Mouse (Mus musculus): ENCODE measurements at regions not wholly inside any gene's neighbourhood (a gene's known extent, or its start where the extent isn't known, plus 50 kb on each side); places are given as distances from the start of the nearest gene placed in this dataset.

DNA sequence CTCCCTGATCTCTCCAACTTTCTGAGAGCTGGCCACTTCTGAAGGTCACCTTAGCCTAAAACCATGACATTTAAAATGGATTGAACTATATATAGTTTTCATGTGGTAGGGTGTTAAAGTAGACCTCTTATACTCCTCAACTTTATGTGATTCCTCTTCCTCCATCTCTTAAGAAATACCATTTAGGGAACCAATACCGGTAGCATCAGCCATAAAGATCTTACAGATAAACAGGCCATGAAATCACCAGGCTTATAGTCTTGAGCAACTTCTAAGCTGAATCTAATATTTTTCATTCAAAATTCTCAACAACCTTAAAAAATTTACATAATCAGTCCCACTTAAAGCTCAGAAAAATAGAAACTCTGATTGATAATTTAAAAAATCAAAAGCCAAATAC is 56.2 kb downstream of the Rpl36a-ps1 start:
- DNase-seq, result no peak

DNA sequence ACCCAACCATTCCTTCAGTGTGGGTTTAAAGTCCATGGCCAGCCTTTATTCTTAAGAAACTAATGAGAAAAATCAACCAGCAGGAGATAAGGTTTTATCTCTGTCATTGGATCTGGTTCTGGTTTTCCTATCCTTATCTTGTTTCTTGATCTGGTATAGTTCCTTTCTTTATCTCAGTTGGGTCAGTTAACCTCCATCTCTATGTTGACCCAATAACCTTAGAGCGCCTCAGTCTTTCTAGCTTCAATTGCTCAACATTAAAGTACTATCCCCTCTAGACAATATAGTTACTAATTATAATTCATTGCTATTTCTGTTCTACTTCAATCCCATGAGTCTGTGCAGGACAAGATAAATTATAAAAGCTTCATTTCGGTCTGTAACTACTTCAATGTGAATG is 56.7 kb downstream of the Rpl36a-ps1 start:
- no peak for DNase-seq

- DNase-seq, result no peak
Observed at GRCm38 (mm10) chr14:98933371-98933916, 60.7 kb downstream of the Rpl36a-ps1 start.

DNA sequence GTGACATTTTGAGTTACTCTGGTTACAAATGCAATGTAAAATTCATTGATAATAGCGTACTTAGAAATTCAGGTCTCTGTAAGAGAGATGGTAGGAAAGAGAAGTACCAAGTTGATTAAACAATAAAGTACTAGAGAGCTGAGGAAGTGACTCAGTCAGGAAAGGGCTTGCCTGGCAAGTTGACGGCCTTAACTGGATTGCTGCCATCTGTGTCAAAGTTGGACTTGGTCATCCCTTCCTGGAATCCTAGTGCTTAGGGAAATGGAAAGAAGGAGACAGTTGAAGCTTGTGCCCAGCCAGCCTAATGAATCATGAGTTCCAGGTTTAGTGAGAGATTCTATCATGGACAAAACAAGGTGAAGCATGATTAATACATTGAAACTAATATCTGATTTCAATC is 64.8 kb downstream of the Rpl36a-ps1 start:
- DNase-seq, result peak; percentile 54

DNA sequence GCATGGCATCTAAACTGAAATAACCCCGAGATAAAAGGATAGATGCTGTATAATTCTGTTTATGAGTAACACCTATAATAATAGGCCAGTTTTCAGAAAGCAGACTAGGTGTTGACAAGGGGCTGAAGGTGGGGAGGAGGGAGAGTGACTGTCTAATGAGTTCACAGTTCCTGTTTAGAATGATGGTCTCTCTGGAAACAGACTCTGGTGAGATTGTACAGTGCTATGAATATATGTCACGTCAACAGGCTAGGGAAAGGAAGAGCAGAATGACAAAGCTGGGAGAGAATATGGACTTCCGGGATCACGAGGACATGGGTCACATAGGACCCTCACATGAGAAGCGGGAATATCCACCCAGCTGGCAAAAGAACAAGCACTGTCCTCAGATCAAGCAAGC is 85.9 kb downstream of the Rpl36a-ps1 start:
- no peak for DNase-seq

DNA sequence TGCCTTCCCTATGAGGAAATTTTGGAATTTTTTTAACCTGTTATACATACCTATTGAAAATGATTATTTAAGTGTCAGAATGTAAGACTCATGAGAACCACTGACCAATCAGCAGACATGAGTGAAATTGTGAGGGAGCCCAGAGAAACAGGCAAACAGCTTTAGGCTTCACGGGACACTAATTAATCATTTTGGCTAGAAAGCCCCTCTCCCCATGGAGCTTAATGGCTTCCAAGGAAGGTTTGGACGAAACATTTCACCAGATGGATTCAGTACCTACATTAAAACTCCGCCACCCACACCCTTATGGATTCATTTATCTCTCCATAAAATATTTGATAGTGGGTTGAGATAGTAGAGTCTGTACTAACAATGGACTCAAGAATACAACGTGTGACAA is 95.2 kb downstream of the Rpl36a-ps1 start:
- no peak for DNase-seq

GRCm38 (mm10) chr14:98897390-98897789 is 96.7 kb downstream of the Rpl36a-ps1 start:
- DNase-seq, result no peak

- no peak for DNase-seq
Observed at GRCm38 (mm10) chr14:98895933-98896332, 98.2 kb downstream of the Rpl36a-ps1 start.

- DNase-seq, result no peak
Observed at GRCm38 (mm10) chr14:98892670-98893069, 101.4 kb downstream of the Rpl36a-ps1 start.

DNA sequence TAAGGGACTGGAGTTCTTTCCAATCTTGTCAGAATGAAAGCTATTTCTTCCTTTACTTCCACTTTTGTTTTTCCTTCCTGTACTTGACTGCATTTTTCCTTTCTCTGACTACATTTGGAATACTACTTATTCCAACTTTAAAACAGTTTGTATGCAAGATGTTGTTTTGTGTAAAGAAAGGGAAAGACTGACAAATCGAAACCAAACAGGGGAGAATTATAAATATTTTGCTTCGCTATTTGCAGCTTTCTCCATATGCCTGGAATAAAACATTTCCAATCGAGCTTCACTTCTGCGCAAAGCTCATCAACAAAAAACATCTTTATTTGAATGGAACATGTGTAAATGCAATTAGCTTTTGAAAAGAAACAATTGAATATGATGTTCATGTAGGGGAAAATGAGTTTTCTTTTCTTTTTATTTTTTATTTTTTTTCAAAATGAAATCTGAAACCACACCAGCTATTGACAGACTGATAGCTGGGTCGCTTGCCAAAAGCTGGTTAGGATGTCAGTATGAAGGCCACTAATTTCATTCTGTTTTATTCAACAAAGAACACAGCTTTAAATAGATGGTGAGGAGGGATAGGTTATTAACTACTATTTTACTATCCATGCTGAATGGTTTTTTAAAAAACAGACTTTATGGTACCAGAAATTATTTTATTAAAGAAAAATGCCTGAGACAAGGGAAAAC is 102.7 kb downstream of the Rpl36a-ps1 start:
- DNase-seq, result no peak

DNA sequence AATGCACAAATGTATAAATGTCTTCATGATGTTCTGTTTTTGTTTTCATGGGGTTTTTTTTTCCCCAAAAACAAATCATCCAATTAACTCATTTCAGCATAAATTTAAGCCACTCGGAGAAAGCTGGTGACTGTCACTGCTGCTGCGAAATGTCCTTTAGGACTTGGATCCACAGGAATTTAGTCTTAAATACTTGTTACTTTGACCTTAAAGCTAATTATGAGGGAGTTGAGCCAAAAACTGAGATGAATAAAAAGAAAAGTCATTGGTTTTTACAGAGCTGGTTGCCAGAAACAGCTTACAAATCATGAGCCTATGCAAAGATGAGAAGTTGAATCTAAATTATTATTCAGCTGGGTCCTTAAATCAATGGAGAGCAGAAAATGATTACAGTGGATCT is 106.5 kb downstream of the Rpl36a-ps1 start:
- no peak for DNase-seq

DNA sequence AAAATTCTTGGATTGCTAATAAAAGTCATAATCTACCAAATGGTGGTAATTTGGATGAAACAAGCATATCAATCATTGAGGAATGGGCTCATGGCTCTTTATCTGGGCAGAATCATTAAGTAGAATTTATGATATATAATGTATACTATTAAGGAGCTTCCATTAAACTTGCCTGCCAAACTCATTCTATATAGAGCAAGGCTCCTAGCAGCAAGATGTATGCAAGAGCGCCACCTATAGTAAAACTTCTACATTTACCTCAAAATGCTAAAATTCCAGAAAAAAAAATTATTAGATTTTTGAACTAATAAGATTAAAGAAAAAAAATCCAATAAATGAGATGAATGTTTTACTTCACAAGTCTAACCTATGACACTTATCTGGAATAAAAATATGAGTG is 107.1 kb downstream of the Rpl36a-ps1 start:
- no peak for DNase-seq

DNA sequence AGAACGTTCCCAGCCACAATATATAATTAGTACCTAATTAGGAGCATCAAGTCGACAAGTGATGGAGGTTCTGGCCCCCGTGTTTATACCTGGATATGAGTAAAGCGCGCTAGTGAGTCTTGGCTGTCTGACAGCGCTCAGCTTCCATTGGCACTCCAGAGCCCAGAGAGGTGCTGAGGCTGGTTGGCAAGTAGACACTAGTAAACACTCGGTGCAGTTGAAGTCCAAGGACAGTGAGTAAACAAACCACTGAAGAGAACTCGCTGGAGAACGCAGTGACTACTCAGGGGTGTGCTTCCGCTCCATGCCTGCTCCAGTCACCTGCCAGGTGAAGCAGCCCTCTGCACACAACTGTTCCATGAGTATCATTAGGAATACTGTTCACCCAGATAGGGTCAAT is 111.5 kb downstream of the Rpl36a-ps1 start:
- no peak for DNase-seq

GRCm38 (mm10) chr14:98877956-98878355 is 116.2 kb downstream of the Rpl36a-ps1 start:
- DNase-seq, result no peak

DNA sequence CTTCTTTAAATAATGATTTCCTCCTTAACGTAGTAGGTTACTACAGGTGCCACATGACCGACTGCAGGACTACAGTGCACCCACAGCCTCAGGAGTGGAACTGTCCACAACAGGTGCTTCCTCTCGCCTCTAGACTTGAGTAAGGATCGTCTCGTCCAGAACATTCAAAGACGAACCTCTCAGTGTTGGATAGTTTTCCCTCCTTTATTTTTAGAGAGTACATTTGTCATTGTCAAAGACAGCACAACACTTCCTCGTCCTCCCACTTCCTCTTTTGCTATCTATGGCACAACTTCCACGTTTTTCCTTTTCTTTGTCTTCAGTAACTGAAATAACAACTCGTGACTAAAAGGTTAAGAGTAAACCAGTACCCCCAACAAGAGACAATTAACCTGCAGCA is 120.7 kb downstream of the Rpl36a-ps1 start:
- no peak for DNase-seq

DNA sequence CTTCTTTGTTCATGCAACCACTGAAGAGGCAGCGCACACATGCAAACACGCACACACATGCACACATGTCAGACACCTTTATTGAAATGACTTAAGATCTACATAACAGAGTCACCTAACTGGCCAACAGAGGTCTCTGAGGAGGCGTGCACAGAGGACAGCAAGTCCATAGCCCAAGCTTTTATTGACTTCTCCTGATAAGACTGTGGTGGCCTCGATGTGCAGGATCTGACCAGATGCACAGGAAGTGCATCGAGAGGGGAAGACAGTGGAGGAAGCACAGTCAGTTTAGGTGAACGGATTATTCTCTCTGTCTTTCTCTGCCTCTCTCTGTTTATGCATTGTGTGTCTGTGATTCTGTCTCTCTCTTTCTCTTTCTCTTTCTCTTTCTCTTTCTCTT is 124.2 kb downstream of the Rpl36a-ps1 start:
- no peak for DNase-seq

GRCm38 (mm10) chr14:98866880-98867279 is 127.2 kb downstream of the Rpl36a-ps1 start:
- no peak for DNase-seq

GRCm38 (mm10) chr14:98864001-98864400 is 130.1 kb downstream of the Rpl36a-ps1 start:
- peak; percentile 54 for DNase-seq

DNA sequence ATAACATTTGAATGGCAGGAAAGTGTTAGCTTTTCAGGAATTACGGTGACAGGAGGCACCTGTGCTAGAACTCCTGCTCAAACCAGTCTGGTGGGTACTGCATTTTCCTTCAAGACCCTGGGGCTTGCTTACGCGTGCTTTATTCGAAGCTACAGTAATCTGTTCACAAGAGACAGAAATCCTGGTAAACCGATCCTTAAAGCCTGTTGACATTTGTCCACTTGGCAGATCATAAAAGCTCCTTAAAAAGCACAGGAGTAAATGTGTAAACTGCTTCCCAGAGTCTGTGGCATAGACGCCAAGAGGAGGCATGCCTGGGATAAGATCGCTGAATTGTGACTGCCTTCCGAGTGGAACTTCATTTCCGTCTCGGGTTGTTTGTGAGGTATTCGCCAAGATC is 130.5 kb downstream of the Rpl36a-ps1 start:
- peak; percentile 62 for DNase-seq

DNA sequence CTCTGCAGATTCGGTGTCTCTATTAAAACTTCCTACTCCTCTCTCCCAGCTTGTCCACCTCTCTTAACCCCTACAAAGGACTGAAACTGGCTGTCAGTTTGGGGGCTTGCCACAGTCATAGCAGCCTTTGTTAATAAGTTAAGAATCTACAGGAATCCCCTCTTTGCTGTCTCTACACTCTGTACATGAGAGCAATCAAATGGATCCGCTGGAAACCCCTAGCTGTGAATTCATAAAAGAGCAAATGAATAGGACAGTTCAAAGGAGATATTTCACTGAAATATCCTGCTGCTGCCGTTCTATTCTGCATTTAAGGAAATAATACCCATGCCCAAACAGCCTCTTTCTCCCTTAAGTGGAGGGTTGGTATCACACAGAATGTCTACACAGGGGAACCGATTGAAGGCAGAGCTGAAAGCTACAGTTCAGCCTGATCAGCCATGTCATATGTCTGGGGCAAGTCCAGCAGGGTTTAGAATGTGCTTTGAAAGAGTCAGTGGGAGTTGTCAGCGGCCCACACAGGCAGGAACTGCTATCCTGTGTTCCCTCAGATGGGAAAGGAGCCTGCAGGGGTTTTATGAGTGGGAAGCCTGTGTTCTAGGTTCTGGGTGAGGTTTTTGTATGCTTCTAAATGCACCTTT is 131.9 kb downstream of the Rpl36a-ps1 start:
- no peak for DNase-seq

- no peak for DNase-seq
Observed at GRCm38 (mm10) chr14:98858801-98859200, 135.3 kb downstream of the Rpl36a-ps1 start.

DNA sequence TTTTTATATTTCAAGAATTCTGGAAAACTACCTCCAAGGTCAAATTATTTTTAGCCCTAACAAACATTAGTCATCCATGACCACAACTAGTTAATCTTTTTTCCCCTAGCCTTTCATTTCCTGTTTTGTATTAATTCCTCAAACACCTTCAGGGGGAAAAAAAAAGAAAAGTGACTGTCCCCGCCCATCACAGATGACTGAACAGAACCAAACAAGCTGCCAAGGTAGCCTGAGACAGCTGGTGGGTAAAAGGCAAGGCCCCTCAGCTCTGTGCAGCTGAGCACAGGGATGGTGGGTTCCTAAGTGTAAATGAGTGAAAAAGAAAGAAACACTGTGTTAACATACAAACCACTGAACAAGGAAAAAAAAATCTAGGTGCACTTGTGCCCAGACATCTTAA is 145.6 kb downstream of the Rpl36a-ps1 start:
- DNase-seq, result peak; percentile 10

- DNase-seq, result no peak
Observed at GRCm38 (mm10) chr14:98844221-98844620, 149.9 kb downstream of the Rpl36a-ps1 start.

DNA sequence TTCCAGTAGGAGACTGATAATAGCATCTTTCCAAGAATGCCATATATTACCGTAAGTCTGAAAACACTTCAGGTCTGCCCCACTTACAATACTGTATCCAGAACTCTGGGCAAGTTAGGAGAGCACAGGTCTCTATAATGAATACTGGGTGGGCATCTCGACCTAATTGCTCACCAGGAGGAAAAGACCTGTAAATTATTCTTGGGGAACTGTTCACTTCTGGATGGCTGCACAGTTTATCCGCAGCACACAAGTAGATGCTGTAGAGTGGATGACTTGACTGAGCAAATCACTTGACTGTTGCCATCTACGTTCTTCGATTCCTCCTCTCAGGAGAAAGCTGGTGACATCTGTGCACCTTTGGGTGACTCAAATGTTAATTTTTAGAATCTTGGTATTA is 159.8 kb downstream of the Rpl36a-ps1 start:
- DNase-seq, result no peak
